Mouse (Mus musculus) inflammation-experienced regulatory T-cells, adult 6 months (primary cell): ENCODE results near the gene Mfsd14a. TPM values are rescaled to one million over a fixed set of nuclear protein-coding genes. Genes with fewer than 3 reads are reported as not detected.
A peak's percentile ranks its signal among the peaks of the same experiment; 100 is the strongest.

Experiments used
- ATAC-seq: one replicate; pipeline ENCODE4 v1.8.0; 2017
- polyA plus RNA-seq, 3 experiments: library from polyadenylated mRNA; unstranded; fragments of 100-300 nt; shearing (Covaris generic); gene quantifications; one replicate each; pipeline ENCODE4 v1.2.1; 2017

Gene Mfsd14a
- polyA plus RNA-seq, 3 experiments from 2014 or later, result 89.9 to 95.2 (median 94.7) TPM

DNA sequence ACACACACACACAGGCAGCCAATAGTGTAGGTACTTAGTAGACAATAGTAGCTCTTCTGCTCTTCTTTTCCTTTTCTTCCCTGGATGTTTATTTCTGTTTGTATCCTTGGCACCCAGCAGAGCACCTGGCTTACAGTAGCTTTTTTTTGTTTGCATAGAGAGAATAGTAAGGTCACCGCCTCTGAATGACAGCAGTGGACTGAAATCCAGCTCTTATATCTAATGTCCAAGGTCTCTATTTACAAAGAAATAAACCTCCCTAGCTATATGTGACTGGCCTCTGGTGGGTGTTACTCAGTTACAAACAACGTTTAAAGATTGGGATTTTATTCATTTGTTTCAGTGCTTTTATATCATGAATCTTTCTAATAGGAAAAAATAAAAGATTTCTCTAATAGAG lies 62.8 kb downstream of the Mfsd14a start:
- ATAC-seq, result no peak

DNA sequence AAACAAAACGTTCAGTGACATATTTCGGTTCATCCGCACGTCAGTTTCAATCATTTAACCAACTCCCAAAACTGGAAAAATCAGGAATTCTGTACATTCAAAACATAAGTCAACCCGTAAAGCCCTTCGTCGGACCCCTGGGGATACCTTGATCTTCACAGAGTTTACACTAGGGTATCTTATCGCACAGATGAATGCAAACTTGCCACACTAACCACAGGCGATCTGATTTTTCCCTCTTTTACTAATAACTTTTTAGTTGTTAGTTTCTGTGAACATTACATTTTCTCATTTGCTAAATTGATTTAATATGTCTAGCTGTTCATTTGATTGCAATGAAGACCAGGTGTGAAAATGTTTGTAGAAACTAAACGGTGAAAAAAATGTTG lies 66.9 kb downstream of the Mfsd14a start:
- ATAC-seq, result no peak

DNA sequence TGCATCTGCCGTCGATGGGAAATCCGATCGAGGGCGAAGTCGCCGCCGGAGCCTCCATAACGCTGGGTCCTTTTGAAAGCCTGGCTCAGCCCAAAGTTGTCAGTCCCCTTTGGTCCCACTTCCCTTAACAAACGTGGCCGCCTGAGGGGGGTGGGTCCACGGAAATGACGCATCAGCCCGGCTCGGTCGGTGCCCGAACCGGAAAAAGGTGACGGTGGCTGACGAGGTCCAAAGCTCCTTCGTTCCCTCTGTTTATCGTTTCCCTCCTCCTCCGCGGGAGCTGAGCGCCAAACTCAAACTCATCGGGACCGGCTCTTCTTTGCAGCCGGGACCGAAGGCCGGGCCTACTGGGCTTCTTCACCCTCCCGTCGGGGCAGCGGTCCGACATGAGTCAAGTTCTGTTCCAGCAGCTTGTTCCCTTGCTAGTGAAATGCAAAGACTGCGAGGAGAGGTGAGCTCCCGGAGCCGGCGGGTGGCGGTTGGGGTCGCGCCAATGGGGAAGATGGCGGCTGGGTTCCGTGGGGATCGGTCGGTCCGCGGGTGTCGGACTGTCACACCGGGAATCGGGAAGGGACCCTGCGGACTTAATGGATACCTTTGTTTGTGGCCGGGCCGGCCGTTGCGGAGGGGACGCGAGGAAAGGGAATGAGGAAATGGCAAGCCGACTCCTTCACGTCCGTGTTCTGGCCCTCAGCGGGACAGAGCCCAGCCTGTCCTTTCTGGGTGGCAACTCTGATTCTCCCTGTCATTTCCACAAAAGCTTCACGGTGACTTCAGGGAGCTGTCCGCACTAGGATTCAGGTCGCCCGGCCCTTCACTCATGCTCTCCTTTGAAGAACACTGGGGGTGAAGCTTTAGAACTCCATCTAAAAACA lies 67.5 kb downstream of the Mfsd14a start, which contains the start of gene Sass6:
TSS of gene Sass6 (plus strand) at position 255 of the 875 bp plus-strand sequence.
- ATAC-seq, result peak; percentile 92

DNA sequence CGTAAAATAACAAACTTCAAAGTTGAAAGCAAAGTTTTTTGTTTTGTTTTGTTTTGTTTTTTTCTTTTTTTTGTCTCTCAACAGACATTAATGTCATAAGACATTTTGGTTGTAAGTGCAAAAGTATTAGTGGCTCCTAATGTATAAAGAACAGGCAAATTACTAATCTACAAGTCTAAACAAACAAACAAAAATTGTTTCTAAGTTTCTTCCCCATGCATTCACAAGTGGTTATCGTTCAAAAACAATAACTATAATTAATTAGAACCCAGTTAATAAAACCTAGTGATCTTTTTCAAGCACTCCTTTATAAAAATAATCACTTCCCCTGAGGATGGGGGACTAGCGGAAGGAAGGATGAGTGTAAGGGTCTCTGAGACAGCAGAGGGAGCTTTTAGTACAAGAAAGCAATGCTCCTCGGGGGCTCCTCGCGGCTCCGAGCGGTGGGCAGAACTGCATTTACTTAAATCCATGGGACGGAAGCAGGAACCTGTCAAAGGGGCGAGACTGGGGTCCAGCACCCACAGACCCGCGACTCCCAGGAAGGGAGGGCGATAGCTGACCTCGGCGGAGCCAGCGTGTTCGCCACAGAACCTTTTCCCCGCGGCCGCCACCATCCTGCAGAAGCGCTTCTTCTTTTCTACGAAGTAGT lies 68.3 kb downstream of the Mfsd14a start:
- peak; percentile 36 for ATAC-seq

DNA sequence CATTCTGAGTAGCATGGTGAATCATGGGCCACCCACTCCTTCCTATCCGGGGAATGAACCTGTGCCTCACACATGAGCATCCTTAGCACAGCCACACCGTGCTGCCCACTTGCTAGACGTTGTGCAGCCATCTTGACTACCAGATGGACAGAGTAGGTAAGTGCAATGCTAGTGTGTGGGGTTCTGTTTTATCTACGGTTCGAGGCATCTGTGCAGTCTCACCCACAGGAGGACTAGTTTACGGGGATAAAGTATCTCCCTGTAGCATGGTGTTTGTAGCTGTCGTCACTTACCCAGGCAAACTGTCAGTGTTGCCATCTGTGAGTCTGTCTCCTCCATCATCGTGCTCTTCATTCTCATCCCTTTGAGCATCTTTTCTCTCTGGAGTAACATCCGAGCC lies 80.3 kb downstream of the Mfsd14a start:
- ATAC-seq, result no peak

Other genes with a start within 250 kb of the Mfsd14a start
- 10 to 100 TPM; 10.1 to 13.1 (median 12.5) TPM for gene Cdc14a, start 238.6 kb downstream of the Mfsd14a start, polyA plus RNA-seq
- 10 to 100 TPM; 17.3 to 33.9 (median 19.5) TPM for gene Rtca, start 154.5 kb downstream of the Mfsd14a start, polyA plus RNA-seq
- 10 to 100 TPM in 2 of 3 experiments, 1 to 10 TPM in 1; 10.0 to 15.1 (median 13.2) TPM for gene Dbt, start 149.6 kb downstream of the Mfsd14a start, polyA plus RNA-seq
- 1 to 10 TPM in 1 of 3 experiments, under 1 TPM in 2; 0.58 to 1.0 (median 0.91) TPM for gene Lrrc39, start 99.7 kb downstream of the Mfsd14a start, polyA plus RNA-seq
- 10 to 100 TPM in 2 of 3 experiments, 1 to 10 TPM in 1; 5.7 to 19.1 (median 12.1) TPM for gene Sass6, start 67.7 kb downstream of the Mfsd14a start, polyA plus RNA-seq
- gene Trmt13, start 48.1 kb downstream of the Mfsd14a start, polyA plus RNA-seq, result 10 to 100 TPM; 26.7 to 41.0 (median 33.8) TPM
- gene Gm43191, start 18.6 kb upstream of the Mfsd14a start, polyA plus RNA-seq, result not detected
- gene Slc35a3, start 50.2 kb upstream of the Mfsd14a start, polyA plus RNA-seq, result 1 to 10 TPM; 6.4 to 8.8 (median 7.6) TPM
- 1 to 10 TPM; 1.8 to 3.1 (median 1.8) TPM for gene Agl, start 145.5 kb upstream of the Mfsd14a start, polyA plus RNA-seq
- gene Frrs1, start 196.8 kb upstream of the Mfsd14a start, polyA plus RNA-seq, result 10 to 100 TPM; 11.5 to 44.9 (median 39.7) TPM